ENCODE assay signal across 22 mouse cellular contexts in genomic region chr1:193517968-193518367, GRCm38 (mm10).
DNase-seq lines count a peak whose midpoint lies in the region; ATAC-seq and TF ChIP-seq lines count a peak whose summit lies in the region.
"Had no signal": no experiment of that assay in that cellular context is flagged by ENCODE, and none has a peak within 500 bp of the region (broad histone marks: within the 10 kb centered on the region; RNA-seq: fewer than 3 reads in every experiment).

No protein-coding gene starts in this region.

- no peaks in the 10 kb centered on the region for H3K27me3 ChIP-seq in embryonic facial prominence, embryonic 11.5 days (ENCODE audit: control insufficient read depth, insufficient read depth, low read length)
- no peaks in the 10 kb centered on the region for H3K27me3 ChIP-seq in embryonic facial prominence, embryonic 10.5 days (replicated peaks; ENCODE audit: low read depth, poor library complexity, severe bottlenecking)
- H3K27me3 ChIP-seq in lung, embryonic 14.5 days (ENCODE audit: insufficient read depth, low read length) = no peaks in the 10 kb centered on the region
- H3K27me3 ChIP-seq in limb, embryonic 10.5 days (ENCODE audit: low read depth, poor library complexity, severe bottlenecking) = no peaks in the 10 kb centered on the region
- no peaks in the 10 kb centered on the region for H3K27me3 ChIP-seq in stomach, embryonic 15.5 days (replicated peaks)
- H3K27me3 ChIP-seq in cerebellum, adult 2 months (ENCODE audit: control insufficient read depth, insufficient read depth, low read length) = no peaks in the 10 kb centered on the region
- H3K27me3 ChIP-seq in forebrain, embryonic 16.5 days (replicated peaks; ENCODE audit: control insufficient read depth, insufficient read depth, low read length) = no peaks in the 10 kb centered on the region
- H3K27me3 ChIP-seq: liver, embryonic 12.5 days; neural tube, embryonic 12.5 days had no signal

- no peaks in the 10 kb centered on the region for H3K4me1 ChIP-seq in embryonic facial prominence, embryonic 11.5 days (ENCODE audit: control insufficient read depth, insufficient read depth, low read length)
- peaks cover 29% of the 10 kb centered on the region for H3K4me1 ChIP-seq in embryonic facial prominence, embryonic 10.5 days
- H3K4me1 ChIP-seq in lung, embryonic 14.5 days (ENCODE audit: insufficient read depth) = peaks cover 8% of the 10 kb centered on the region; the same call in 1 of the 2 replicates
- H3K4me1 ChIP-seq in limb, embryonic 10.5 days = peaks cover 40% of the 10 kb centered on the region
- 0 out of 2 replicates have a peak, but pooled peaks cover 19% of the 10 kb centered on the region for H3K4me1 ChIP-seq in stomach, embryonic 15.5 days
- H3K4me1 ChIP-seq in cerebellum, adult 2 months (ENCODE audit: control insufficient read depth, insufficient read depth, low read length) = no peaks in the 10 kb centered on the region
- no peaks in the 10 kb centered on the region for H3K4me1 ChIP-seq in forebrain, embryonic 16.5 days (replicated peaks; ENCODE audit: control insufficient read depth, insufficient read depth, low read length)

- 63% methylated on average over 4 of the region's 4 CpGs for WGBS in embryonic facial prominence, embryonic 11.5 days
- 57% methylated on average over 4 of the region's 4 CpGs for WGBS in embryonic facial prominence, embryonic 10.5 days
- WGBS in lung, embryonic 14.5 days = 52% methylated on average over 4 of the region's 4 CpGs
- 63% methylated on average over 4 of the region's 4 CpGs for WGBS in limb, embryonic 10.5 days
- WGBS in stomach, embryonic 15.5 days = 54% methylated on average over 4 of the region's 4 CpGs
- WGBS in cerebellum, adult 2 months = 80% methylated on average over 4 of the region's 4 CpGs
- 75% methylated on average over 4 of the region's 4 CpGs for WGBS in forebrain, embryonic 16.5 days

- no peak for TF ChIP-seq CTCF in lung, embryonic 14.5 days (IDR thresholded peaks at IDR 0.05; ENCODE audit: low read depth)
- TF ChIP-seq CTCF in cerebellum, adult 2 months (IDR thresholded peaks at IDR 0.05; ENCODE audit: borderline replicate concordance, insufficient read depth, low read depth, low read length) = no peak

- no peak for ATAC-seq in embryonic facial prominence, embryonic 11.5 days (replicated peaks; ENCODE audit: insufficient number of reproducible peaks, low FRiP score, low TSS enrichment, low read depth)
- no peak for ATAC-seq in lung, embryonic 14.5 days (ENCODE audit: insufficient read depth)
- no peak for ATAC-seq in stomach, embryonic 15.5 days (ENCODE audit: insufficient read depth, low FRiP score, low read depth)
- ATAC-seq in forebrain, embryonic 16.5 days = no peak
- ATAC-seq: hindbrain, embryonic 16.5 days; liver, embryonic 12.5 days had no signal

- no peak overlapping the region for H3K9ac ChIP-seq in embryonic facial prominence, embryonic 11.5 days (replicated peaks; ENCODE audit: low read length)
- no peak overlapping the region for H3K9ac ChIP-seq in lung, embryonic 14.5 days
- H3K9ac ChIP-seq in stomach, embryonic 15.5 days = no peak overlapping the region
- no peak overlapping the region for H3K9ac ChIP-seq in forebrain, embryonic 16.5 days (replicated peaks; ENCODE audit: low read depth, low read length)
- H3K9ac ChIP-seq: liver, embryonic 12.5 days; neural tube, embryonic 12.5 days had no signal

- H3K4me3 ChIP-seq in embryonic facial prominence, embryonic 11.5 days (ENCODE audit: low read depth, low read length) = no peak overlapping the region
- H3K4me3 ChIP-seq in embryonic facial prominence, embryonic 10.5 days = no peak overlapping the region
- H3K4me3 ChIP-seq in lung, embryonic 14.5 days (ENCODE audit: low read depth, low read length) = no peak overlapping the region
- no peak overlapping the region for H3K4me3 ChIP-seq in limb, embryonic 10.5 days
- H3K4me3 ChIP-seq in stomach, embryonic 15.5 days (replicated peaks) = no peak overlapping the region
- H3K4me3 ChIP-seq in cerebellum, adult 2 months (replicated peaks; ENCODE audit: insufficient read depth, low read depth, low read length) = no peak overlapping the region
- H3K4me3 ChIP-seq in forebrain, embryonic 16.5 days (replicated peaks; ENCODE audit: low read length) = no peak overlapping the region
- H3K4me3 ChIP-seq: liver, embryonic 12.5 days; neural tube, embryonic 12.5 days had no signal

- no peak for DNase-seq in embryonic facial prominence, embryonic 11.5 days (ENCODE audit: low spot score)
- DNase-seq in embryonic facial prominence, embryonic 10.5 days (ENCODE audit: low spot score) = no peak
- no peak for DNase-seq in lung, embryonic 14.5 days
- no peak for DNase-seq in lung, postnatal 14 days
- no peak for DNase-seq in limb, embryonic 10.5 days (ENCODE audit: low spot score)
- DNase-seq in cerebellum, adult 2 months = no peak
- DNase-seq: cerebellum, adult 9-11 months; heart, adult 18-20 months; heart, postnatal 36 days; kidney, adult 11 months; kidney, postnatal 4 days; lung, adult 2 months; lung, postnatal 4 days; right cerebral cortex, adult 18-20 months; thymus, postnatal 14 days had no signal

- H3K9me3 ChIP-seq in embryonic facial prominence, embryonic 11.5 days (replicated peaks; ENCODE audit: control insufficient read depth, low read length) = no peaks in the 10 kb centered on the region
- H3K9me3 ChIP-seq in embryonic facial prominence, embryonic 10.5 days = no peaks in the 10 kb centered on the region
- H3K9me3 ChIP-seq in lung, embryonic 14.5 days (ENCODE audit: low read depth, low read length) = no peaks in the 10 kb centered on the region
- no peaks in the 10 kb centered on the region for H3K9me3 ChIP-seq in limb, embryonic 10.5 days (replicated peaks)
- H3K9me3 ChIP-seq in stomach, embryonic 15.5 days = no peaks in the 10 kb centered on the region
- H3K9me3 ChIP-seq in forebrain, embryonic 16.5 days (ENCODE audit: control insufficient read depth, low read length) = no peaks in the 10 kb centered on the region
- H3K9me3 ChIP-seq: G1E; liver, embryonic 12.5 days; neural tube, embryonic 12.5 days had no signal

- H3K27ac ChIP-seq in embryonic facial prominence, embryonic 11.5 days (replicated peaks; ENCODE audit: low read depth, low read length) = 0 out of 2 replicates have a peak overlapping the region, but pooled peaks have one; percentile 2
- H3K27ac ChIP-seq in embryonic facial prominence, embryonic 10.5 days (replicated peaks) = no peak overlapping the region
- peak overlapping the region; percentile 21; the same call in 1 of the 2 replicates for H3K27ac ChIP-seq in lung, embryonic 14.5 days (ENCODE audit: low read depth)
- H3K27ac ChIP-seq in limb, embryonic 10.5 days = peak overlapping the region; percentile 23; the same call in 1 of the 2 replicates
- H3K27ac ChIP-seq in stomach, embryonic 15.5 days = peak overlapping the region; percentile 69
- H3K27ac ChIP-seq in cerebellum, adult 2 months (ENCODE audit: insufficient read depth, low read length) = no peak overlapping the region
- H3K27ac ChIP-seq in forebrain, embryonic 16.5 days (ENCODE audit: low read length) = no peak overlapping the region
- H3K27ac ChIP-seq: liver, embryonic 12.5 days; neural tube, embryonic 12.5 days had no signal

- H3K4me2 ChIP-seq in embryonic facial prominence, embryonic 11.5 days (ENCODE audit: low read depth, low read length) = no peak overlapping the region
- no peak overlapping the region for H3K4me2 ChIP-seq in lung, embryonic 14.5 days
- no peak overlapping the region for H3K4me2 ChIP-seq in stomach, embryonic 15.5 days
- no peak overlapping the region for H3K4me2 ChIP-seq in forebrain, embryonic 16.5 days (ENCODE audit: low read length)
- H3K4me2 ChIP-seq: liver, embryonic 12.5 days; midbrain, embryonic 11.5 days; neural tube, embryonic 12.5 days had no signal

- no peak for TF ChIP-seq POLR2A in cerebellum, adult 2 months (IDR thresholded peaks at IDR 0.05; ENCODE audit: borderline replicate concordance, insufficient read depth, low read length)

- H3K36me3 ChIP-seq in embryonic facial prominence, embryonic 11.5 days (replicated peaks; ENCODE audit: control insufficient read depth, insufficient read depth, low read depth, low read length) = no peaks in the 10 kb centered on the region
- no peaks in the 10 kb centered on the region for H3K36me3 ChIP-seq in embryonic facial prominence, embryonic 10.5 days (replicated peaks)
- H3K36me3 ChIP-seq in lung, embryonic 14.5 days (ENCODE audit: insufficient read depth) = no peaks in the 10 kb centered on the region
- no peaks in the 10 kb centered on the region for H3K36me3 ChIP-seq in limb, embryonic 10.5 days
- H3K36me3 ChIP-seq in stomach, embryonic 15.5 days = no peaks in the 10 kb centered on the region
- H3K36me3 ChIP-seq in forebrain, embryonic 16.5 days (ENCODE audit: control insufficient read depth, insufficient read depth) = no peaks in the 10 kb centered on the region
- H3K36me3 ChIP-seq: G1E; liver, embryonic 12.5 days; neural tube, embryonic 12.5 days had no signal

Comparison
In these comparisons a context has a peak if more than half of its experiments do, and no peak if none do; other contexts are left out.
1. H3K27ac ChIP-seq: peak in embryonic facial prominence, embryonic 11.5 days (single experiment), lung, embryonic 14.5 days (single experiment), limb, embryonic 10.5 days (single experiment) and stomach, embryonic 15.5 days (single experiment); none in embryonic facial prominence, embryonic 10.5 days (single experiment), cerebellum, adult 2 months (single experiment) and forebrain, embryonic 16.5 days (single experiment).